Mouse (Mus musculus) 416B (cell line): ENCODE data around the gene Gcnt4.
"Not testable (repeated sequence)": the region's sequence is repeated elsewhere in the genome, so short reads cannot be mapped to it uniquely, and the experiment has no call there.

ENCODE experiments used
- DNase-seq: peaks from one replicate; pipeline ENCODE4 v3.0.0; 2011; ENCODE audit warnings: low read depth

Gene Gcnt4

DNA sequence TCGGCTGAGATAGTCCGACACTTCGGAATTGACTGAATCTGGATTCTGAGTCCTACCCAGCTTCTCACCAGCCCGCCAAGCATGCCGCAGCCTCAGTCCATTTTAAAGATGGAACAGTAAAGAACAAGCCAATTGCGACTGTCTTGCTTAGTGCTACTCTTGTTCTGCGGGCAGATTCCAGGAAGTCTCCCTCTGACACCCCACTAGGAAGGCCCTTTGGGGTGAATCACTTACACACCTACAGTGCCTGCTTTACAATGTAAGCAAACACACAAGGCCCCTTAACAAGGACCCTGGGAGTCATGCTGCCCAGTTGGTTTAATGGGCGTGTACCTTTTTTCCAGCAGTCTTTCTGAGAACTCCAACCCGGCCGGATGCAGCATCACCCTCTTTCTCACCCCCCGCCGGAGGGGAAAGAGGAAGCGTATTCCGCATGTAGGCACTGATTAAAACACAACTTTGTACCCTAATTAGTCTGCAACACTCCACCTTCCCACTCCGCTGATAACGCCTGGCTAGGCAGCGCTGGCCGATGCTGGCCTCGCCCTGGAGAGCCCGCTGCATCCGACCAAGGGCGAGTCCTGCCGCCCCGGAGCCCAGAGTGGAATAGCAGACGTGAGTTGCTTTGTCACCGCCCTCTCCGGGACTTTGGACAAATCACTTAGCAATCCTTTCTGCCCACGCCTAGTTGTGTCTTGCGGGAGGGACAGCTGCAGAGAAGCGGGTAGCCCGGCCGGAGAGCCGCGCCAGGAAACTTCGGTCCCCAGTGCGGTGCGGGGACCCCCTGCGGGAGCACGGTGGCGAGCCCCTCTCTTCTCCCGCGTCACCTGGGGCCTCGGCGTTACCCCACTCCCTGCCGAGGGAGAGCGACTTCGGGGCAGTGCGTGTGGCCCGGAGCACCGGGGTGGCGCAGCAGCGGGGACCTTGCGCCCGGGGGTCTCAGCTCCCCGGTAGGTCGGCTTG lies at the start of gene Gcnt4:
Gcnt4 (plus strand) TSS at position 691 of the 963 bp plus-strand sequence.
- peak; percentile 68 for DNase-seq

DNA sequence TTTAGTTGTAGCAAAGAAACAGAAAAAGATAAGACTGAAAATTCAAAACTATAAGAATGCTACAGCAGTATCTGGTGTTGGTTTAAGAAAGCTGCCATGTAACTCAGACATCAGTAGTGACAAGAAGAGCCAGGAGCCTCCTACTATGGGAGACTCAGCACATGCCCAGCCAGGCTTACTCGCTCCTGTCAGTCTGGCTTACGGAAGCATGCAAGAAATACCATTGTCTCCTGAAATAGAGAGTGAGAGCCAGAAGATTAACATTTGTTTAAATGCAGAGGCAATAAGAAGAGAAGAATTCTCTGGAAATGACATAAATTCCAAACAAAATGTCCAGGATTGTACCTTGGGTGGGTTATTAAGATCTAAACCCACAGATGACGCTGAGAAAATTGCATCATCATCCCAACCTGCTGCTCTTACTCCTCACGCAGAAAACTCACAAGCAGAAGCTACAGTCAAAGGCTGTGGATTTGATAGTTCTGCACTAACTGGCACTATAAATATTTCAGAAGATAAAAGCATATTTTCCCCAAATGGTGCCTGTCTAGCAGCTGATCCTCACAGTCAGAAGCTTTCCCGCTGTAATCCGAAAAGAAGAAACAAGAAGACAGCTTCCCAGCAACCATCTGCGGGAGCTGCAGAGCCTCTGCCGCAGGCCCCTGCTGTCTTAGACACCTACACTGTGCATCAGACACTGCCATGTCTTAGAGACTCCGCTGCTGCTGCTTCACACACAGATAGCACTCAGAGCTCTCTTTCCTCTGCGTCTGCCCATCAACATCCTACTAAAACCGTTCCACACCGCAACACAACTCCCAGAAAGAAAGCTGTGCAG lies 46.0 kb upstream of the Gcnt4 start:
- no peak for DNase-seq

DNA sequence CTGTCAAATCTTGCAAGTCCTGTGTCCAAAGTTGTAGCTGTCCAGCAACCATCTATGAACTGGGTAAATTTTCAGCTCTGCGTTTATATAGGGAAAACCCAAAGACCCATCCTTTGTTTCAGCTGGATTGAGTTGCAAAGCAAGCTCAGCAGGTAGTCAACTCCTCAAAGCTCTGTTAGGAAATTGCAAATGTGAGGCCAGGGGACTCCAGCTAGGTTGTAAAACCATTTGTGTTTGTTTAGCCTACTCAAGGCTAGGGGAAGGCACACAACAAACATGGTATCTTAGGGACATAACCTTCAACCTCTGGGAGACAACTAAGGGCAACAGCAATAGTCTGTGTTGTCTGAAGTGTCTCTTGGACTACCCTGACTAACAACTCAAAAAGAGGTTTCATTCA lies 40.0 kb upstream of the Gcnt4 start:
- DNase-seq = no peak

DNA sequence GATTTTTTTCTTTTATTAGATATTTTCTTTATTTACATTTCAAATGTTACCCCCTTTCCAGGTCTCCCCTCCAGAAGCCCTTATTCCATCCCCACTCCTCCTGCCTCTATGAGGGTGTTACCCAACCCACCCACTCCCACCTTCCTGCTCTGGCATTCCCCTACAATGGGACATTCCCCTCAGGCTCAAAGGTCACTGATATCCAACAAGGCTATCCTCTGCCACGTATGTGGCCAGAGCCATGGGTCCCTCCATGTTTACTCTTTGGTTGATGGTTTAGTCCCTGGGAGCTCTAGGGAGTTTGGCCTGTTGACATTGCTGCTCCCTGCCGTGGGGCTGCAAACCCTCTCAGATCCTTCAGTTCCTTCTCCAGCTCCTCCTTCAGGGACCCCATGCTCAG lies 34.5 kb upstream of the Gcnt4 start:
- DNase-seq = no peak

DNA sequence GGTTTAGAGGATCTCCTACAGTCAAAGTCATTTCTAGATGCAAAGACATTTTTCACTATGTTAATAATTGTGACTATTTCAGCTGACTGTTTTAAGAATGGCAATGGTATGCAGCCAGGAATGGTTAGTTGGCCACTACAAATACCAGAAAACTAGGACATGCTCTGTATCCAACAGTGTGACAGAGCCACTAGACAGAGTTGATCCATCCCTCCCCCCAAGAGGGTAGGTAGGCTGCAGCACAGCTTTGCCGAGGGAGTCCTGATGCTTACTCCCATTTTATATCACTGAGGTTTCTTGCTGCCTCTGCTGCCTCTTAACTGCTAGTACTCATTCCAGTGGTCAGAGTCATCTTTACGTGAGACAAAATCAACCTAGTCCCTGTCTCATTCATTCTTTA lies 29.3 kb upstream of the Gcnt4 start:
- no peak for DNase-seq

DNA sequence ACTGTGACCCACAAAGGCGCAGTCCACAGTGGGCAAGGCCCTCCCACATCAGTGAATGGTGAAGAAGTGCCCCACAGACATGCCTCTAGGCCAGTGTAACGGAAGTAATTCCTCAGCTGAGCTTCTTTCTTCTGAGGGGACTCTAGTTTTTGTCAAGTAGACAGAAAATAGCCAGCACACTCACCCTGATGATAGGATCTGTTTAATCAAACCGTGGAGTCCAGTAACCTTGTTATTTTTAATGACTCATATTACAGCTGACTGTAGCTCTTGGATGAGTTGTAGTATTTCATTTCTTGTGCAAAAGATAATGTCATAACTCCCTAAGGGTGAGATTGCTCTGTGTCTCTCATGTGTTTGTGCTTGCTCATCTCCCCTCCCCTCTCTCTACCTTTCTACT lies 17.8 kb upstream of the Gcnt4 start:
- peak; percentile 72 for DNase-seq

DNA sequence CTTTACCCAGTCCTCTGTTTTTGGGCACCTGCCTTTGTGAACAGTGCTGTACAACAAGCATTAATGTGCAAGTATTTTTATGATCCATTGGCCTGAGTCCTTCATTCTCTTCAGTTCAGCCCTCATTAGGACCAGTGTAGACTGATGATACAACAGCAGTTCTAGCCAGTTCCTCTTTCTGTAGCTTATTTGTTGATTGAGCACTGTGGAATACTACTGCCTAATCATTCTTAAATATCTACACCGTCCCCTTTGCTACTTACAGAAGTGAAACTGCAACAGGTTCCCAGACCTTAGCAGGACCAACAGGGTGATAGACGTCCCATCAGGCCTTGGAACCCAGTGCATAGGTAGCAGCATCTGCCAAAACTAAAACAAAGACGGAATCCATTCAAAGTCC lies 13.3 kb upstream of the Gcnt4 start:
- peak; percentile 15 for DNase-seq

DNA sequence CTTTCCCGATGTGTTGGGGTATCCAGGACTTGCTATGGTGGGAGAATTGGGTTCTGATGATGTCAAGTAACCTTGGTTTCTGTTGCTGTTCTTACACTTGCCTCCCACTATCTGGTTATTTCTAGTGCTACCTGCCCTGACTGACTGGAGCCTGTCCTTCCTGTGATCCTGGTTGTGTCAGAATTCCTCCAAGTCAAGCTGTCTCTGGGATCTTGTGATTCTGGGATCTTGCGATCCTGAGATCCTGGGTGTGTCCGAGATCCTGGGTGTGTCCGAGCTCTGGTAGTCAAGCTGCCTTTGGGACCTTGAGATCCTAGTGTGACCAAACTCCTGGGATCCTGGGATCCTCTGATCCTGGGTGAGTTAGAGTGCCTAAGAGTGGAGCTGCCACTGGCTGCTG lies 1.4 kb upstream of the Gcnt4 start:
- not testable (repeated sequence) for DNase-seq

DNA sequence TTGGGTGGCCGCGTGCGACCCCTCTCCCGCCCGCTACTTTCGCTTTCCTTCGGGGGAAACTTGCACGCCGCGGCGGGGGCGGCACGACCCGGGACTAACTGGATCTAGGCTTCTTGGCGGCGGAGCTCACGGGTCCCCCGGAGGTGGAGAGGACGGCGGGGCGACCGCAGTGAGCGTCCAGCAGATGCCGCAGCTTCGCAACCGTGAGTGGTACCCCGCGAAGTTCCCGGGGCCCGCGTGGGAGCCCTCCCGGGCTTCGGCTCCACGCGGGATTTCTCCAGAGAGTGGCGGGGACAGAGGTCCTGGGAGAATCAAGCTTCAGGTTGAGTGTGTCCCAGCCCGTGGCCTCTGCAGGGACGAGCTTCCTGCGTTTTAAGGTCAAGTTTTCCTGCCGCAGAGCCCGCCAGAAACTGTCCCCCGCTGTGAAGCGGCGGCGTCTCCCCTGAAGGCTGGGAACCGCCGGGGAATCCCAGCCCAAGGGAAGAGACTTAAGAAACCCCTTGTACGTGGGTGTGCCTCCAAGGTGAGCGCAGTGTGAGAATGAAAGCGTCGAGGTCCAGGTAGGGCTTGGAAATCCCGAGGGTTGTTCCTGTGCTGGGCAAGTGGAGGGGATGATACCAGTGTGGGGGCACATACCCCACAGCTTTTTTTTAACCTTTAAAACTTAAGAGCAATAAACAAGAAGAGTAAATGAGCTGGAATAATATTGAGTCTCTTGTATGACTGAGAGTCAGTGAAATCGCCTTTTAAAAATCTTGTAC lies 676 bp downstream of the Gcnt4 start:
- no peak for DNase-seq

DNA sequence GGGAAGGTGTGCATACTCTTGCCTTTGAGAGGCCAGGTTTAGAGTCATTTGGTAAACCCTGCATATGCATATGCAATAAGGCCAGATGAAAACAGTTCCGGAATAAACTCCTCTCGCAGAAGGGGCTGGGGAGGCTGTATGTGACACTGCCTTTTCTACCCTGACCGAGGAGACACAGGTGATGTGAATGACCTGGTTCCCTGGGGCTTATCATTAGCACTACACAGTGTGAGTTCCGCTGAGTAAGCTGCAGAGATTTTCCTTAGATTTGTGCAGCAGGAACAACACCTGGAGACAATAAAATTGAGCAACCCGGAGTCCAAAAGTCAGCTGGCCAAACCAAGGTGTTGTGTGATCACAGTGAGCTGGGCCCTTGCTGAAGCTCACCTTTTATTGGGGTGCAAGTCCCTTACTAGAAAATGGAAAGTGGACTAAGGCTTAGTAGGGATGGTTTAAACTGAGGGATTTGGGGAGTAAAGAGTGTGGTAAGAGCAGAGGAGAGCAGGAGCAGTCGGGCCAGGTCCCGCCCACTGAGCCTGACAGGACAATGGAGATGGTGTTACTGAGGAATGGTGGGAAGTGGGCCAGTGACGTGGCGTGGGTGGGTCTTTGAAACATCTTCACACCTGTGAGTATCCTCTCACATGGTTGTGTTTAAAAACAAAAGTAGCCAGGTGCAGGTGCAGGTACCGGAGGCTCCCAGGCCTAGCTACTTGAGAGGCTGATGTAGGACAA lies 1.7 kb downstream of the Gcnt4 start:
- DNase-seq = no peak

DNA sequence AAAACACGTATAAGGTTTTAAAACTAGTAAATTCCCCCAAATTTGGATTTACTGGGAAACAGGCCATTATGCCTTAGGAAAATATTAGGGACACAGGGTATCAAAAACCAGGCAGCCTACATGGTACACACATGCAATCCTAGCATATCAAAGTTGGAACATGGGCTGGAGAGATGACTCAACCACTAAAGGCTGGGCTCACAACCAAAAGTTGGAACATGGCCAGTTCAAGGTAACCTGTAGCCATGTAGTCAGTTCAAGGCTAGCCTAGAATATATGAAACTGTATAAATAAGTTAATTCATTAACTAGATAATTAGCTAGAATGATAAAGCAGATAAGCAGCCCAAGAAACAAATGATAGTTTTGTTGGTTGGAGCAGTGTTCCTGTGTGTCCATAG lies 3.3 kb downstream of the Gcnt4 start:
- DNase-seq = peak; percentile 30

DNA sequence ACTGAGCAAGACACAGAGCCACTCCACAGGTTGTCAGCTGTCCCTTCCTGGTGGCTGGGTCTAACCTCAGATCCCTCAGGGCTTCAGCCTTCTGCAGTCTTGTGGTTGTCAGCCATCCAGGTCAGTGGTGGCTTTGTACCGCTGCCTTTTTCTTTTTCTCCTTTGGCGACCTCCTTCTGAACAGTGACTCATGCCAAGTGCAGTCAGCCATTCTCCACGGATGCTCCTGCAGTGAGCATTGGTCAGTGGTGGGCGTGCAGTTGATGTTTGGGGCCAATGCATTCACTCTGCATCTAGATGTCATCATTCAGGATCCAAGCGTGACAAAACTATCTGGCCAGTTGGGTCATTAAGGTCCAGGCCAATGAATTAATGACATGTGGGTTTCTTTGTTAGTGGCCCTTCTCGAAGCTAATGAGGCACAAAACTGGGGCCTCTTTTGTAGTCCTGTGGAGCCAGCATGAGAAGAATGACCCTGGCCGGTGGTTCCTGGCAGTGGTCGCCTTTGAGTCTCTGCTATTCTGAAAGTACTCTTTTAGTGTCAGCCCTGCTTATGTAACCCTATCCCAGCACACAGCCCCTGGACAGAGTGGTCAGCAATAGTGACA lies 4.0 kb downstream of the Gcnt4 start:
- DNase-seq = peak; percentile 82

DNA sequence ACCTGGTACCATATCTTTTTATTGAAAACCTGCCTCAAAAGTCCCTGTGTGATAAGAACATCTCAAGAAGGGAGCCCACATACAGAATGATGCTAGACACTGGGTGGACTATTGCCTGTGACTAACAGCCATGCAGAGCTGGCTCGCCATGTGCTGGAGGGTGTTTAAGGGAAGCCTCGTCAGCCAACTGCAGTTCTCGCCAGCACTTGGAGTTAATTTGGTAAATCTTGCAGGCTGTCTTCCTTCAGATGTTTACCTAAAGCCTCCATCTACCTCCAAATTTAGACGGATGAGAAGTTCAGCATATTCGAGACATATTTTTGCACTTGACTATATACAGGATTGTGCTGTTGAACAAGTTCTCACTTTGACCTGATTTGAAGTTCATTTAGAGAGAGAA lies 8.3 kb downstream of the Gcnt4 start:
- DNase-seq = no peak

DNA sequence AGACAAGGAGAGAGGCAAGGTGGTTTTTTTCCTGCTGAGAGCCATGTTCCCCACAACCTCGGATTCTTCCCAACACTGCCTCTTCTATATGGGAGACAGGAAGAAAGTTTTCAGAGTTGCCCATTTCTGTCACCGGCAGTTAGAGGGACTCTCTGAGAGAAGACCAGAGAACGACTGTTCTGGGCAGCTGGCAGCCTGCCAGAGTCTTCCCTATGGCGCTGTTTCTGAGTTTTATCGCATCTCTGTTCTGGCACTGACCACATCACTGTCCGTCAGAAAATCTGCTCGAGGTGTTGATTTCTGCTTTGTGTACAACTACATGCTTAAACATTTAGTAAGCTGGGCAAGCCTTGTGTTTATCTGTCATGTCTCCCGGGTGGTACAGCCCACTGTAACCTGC lies 8.9 kb downstream of the Gcnt4 start:
- no peak for DNase-seq

DNA sequence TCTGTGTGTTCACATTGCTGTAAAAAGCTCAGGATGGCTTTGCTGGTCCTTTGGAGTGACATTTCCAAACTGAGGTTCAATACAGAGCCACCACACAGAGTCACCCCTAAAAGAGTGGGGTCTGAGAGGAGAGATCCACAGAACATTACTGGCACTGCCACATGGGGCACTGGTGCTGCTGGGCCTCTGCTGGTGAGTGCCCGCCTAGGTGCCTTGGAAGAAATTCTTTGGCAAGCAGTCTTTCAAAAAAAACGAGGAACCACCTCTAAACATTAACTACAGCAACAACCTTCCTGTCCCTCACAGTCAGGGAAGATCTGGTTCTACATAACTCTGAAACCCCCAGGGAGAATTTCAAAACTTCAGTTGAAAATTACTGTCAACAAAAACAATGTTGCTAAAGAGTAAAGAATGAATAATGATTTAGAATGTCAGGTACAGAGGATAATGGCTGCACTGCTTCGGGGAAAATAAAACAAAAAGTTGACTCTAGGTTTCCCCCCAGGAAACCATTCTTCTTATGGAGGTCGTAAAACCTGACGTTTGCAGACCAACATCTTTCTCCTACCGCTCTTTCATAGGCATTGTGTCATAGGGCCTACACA lies 11.8 kb downstream of the Gcnt4 start:
- peak; percentile 37 for DNase-seq

DNA sequence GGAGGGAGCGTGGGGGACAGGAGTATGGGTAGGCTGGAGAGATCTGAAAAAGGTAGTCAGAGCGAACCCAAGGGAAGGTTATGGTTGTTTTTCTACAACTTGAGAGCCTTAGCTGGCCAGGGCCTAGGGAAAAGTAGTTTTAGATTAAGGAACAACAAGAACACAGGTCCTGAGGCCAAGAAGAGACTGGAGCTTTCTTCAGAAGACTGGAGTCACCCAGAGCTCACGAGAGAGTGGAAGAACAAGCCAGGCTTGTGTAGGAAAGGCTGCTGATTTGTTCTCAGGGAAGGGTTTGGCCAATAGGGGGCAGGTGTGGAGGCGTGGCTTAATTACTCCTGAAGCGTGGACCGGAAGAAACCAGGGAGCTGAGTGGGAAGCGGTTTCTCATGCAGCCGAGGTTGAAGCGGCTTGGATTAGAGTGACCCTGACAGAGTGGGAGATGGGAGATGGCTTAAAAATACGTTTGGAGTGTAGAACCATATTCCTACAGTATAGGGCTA lies 12.6 kb downstream of the Gcnt4 start:
- DNase-seq = no peak

DNA sequence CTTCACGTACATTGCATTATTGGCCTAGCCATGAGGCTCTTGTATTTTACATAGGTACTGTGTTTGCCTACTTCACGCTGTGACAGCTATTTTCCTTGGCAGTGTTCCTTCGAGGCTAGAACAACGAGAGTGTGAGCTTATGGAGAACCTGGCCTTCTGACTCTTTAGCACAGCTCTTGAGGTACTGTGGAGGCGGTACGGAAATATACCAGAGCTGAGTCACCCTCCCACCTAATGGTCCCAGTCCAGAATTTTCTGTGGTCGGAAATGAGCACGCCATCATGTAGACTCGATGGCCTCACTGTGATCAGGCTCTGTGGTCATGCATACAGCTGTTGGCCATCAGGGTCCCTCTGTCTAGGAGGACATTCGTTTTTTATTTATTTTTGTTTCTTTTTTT lies 15.2 kb downstream of the Gcnt4 start:
- DNase-seq = peak; percentile 54

DNA sequence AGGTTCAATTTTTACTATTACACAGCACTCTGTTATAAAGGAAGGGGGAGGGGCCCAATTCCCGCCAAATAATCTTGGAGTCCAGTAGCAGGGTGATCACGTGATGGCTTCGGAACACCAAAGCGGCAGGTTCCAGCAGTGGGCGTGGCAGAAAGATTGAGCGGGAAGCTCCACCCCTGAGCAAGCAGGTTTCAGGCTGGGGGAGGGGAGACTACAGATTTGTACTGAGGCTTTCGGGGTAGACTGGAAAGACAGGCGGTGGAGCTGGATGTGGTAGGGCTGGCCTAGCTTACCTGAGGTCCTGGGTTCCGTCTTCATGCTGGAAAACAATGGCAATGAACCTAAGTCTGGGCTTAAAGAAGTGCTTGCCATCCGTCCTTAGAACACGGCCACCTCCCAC lies 17.0 kb downstream of the Gcnt4 start:
- DNase-seq = not testable (repeated sequence)

DNA sequence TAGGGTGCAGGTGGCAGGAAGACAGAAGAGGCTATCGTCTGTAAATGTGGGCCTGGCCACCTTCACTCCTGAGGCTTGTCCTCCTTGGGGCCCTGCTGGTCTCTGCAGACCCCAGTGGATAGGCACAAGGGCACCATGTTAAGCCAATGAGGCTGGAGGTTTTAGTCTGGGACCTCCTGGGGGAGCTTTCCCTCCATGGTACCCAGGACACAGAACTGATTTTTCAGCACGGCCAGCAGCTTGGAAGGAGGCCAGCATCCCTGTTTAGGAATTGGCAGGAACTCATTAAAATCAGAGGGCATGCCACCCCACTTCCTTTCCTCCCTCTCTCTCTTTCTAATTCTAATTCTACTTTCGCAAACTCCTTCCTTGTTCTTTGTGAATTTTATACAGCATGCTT lies 19.1 kb downstream of the Gcnt4 start:
- DNase-seq = no peak

DNA sequence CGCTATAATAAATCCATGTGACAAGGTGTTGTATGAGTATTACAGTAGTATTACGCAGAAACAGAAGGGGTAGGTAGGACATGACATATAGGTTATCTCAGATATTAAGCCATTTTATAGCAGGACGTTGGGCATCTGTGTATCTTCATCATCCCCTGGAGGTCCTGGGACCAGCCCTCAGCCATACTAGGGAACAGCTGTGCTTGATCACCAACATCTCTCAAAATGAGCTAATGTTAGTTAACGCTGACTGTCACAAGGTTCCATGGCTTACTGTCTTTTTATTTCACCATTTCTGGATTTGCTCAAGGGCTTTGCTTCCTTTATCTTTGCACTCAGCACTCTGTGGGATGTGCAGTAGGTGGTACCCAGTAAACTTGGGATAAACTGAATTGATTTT lies 21.3 kb downstream of the Gcnt4 start:
- DNase-seq = no peak

DNA sequence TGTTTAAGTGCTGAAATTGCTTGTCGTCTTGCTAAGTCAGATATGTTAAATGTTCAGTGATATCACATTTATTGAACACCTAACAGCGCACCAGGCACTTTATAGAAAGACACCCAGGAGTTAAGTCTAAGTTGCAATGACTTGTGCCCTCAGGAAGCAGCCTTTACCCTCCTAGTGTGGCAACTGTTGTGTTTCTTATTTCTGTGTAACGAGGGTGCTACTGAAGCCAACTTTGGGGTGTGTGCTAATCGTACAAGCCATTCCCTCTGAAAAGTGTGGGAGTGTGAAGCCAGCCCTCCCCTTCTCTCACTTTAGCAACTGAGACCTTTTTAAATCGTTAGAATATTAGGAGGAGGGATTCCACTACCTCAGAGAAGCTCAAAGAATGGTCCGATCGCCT lies 23.2 kb downstream of the Gcnt4 start:
- no peak for DNase-seq
